Mouse (Mus musculus) lung, postnatal 0 days (tissue): ENCODE measurements around the gene Tbx15.

Source experiments
- CTCF ChIP-seq: IDR thresholded peaks from 2 replicates; pipeline ENCODE4 v1.5.1; 2016; ENCODE audit warnings: antibody characterized with exemption, mild to moderate bottlenecking
- EP300 ChIP-seq: IDR thresholded peaks from 2 replicates; pipeline ENCODE4 v1.6.1; 2016; ENCODE audit warnings: antibody characterized with exemption, mild to moderate bottlenecking, control low read depth

- TF ChIP-seq CTCF (no peak), EP300 (no peak)
Measured at GRCm38 (mm10) chr3:99277973-99278580, 37.9 kb downstream of the Tbx15 start.
